Mouse (Mus musculus) sigmoid colon, adult 10 weeks (tissue): Measurements from ENCODE around the gene Gimap8. TPM values are rescaled to one million over a fixed set of nuclear protein-coding genes. Genes with fewer than 3 reads are reported as not detected.

ENCODE experiments used
- polyA plus RNA-seq: library from polyadenylated mRNA; stranded (reverse); fragments of 350-450 nt; fragmentation: Illumina TruSeq; extraction: RNeasy Lipid Tissue Mini Kit (QIAGEN cat#74804); gene quantifications from one replicate; pipeline ENCODE4 v1.2.3, GENCODE M21; 2014; ENCODE audit warnings: low read depth, low replicate concordance

The Gimap8 gene
- polyA plus RNA-seq = 24.3 TPM

DNA sequence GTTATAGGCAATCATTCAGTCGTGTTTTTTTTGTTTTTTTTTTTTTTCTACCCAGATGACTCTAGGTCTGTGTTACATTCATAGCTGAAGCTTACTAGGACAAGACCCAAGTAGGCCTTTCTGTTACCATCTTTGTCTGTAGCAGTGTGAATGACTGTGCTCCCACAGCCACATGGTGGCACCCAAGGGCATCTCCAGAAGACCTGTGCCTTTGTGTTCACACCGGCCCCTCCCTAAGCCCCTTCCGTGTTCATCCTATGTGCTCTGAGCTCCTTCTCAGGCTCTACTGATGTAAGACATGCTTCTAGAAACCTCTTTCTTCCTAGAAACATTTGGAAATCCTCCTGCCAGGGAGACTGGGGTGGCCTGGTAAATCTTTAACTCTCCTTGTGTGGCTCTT, at the start of gene Gimap8:
Gimap8 (plus strand) TSS at position 240 of the 400 bp plus-strand sequence.

DNA sequence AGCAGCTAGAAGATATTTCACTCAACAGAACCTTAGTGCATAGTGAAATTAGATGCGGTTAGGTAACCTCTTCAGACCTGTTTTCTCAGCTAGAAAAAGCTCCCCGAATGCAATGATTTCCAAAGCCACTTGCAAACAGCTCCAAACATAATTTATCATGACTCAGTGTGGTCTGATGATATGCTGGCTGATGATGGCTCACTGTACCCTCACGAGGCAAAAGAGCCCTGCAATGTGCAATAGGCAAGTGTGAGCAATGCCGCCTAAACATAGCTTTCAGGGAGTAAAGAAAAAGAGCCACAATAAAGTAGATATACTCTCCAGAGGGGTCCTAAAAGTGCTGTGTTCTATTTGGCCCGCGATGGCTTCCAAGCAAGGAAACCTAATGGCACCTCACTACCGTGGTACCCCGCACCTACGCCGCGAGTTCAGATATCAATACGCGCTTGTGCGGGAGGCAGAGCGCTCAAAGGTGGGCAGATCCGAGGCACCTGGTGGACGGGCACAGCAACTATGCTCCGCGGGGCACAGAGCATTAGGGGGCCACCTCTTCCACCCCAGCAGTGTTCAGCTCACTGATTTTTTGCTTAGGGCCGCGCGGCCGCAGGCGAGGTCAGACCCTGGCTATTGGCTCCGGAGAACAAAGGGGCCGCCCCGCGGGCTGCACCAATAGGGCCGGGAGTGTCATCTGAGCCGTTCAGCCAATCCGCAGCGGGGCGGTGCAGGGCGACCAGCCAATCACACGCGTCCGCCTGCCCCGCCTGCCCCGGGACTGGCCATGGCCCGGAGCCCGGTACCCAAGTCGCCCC, 45.6 kb upstream of the Gimap8 start, which contains the start of gene Zfp775:
Zfp775 (plus strand) TSS at position 793 of the 809 bp plus-strand sequence.

DNA sequence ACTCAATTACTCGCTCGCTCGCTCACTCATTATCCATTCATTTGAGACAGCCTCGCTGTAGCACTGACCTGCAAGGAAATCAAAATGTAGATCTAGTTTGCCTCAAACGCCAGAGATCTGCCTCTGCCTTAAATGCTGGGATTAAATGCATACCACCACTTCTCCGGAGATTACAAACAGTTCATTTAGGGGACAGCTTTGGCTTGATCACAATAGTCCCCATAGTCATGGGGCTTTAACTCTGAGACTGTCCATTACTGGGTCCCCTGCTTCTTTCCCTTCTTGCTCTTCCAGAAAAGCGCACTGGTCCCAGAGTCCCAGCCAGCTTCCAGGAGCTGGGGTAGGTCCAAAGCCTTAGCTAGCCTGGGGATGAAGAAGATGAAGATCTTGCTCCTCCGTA, 20.6 kb upstream of the Gimap8 start, which contains the start of gene AI854703:
AI854703 (plus strand) TSS at position 301 of the 400 bp plus-strand sequence.

GRCm38 (mm10) chr6:48675931-48676859, 29.2 kb downstream of the Gimap8 start, which contains the start of gene Gimap9:
Gene Gimap9, plus strand, starts transcription at chr6:48676129.

DNA sequence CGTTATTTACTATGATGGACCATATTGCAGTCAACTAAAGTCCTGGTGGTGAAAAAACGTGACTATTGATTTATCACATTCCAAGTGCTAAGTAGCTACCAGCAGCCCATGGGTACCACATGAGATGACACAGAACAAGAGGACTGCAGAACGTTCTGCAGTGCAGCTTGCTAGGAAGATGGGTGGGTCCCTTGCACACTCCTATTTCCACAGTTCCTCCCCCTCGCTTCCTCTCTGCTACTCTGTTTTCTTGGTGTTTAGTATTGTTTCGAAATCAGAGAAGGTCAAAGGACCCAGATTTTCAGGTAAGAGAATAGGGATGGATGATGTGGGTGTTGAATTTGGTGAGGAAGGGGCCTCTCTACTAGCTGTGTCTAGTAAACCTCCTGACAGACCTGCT, 37.3 kb downstream of the Gimap8 start, which contains the start of gene Gimap4:
Gimap4 (plus strand) TSS at position 231 of the 400 bp plus-strand sequence.

Other genes starting within 250 kb of the Gimap8 start
- gene Zfp467, start 201.4 kb upstream of the Gimap8 start, polyA plus RNA-seq = 31.4 TPM
- not detected for gene Sspo, start 199.0 kb upstream of the Gimap8 start, polyA plus RNA-seq
- 19.8 TPM for gene Atp6v0e2, start 109.6 kb upstream of the Gimap8 start, polyA plus RNA-seq
- gene Lrrc61, start 92.4 kb upstream of the Gimap8 start, polyA plus RNA-seq = 2.8 TPM
- gene Rarres2, start 74.4 kb upstream of the Gimap8 start, polyA plus RNA-seq = 12.2 TPM
- not detected for gene Gm45021, start 57.6 kb upstream of the Gimap8 start, polyA plus RNA-seq
- 6.3 TPM for gene Repin1, start 53.4 kb upstream of the Gimap8 start, polyA plus RNA-seq
- not detected for gene Gm44965, start 53.3 kb upstream of the Gimap8 start, polyA plus RNA-seq
- gene Zfp775, start 45.2 kb upstream of the Gimap8 start, polyA plus RNA-seq = 0.63 TPM
- 6.2 TPM for gene AI854703, start 20.5 kb upstream of the Gimap8 start, polyA plus RNA-seq
- 22.6 TPM for gene Gimap9, start 28.9 kb downstream of the Gimap8 start, polyA plus RNA-seq
- gene Gimap4, start 37.3 kb downstream of the Gimap8 start, polyA plus RNA-seq = 56.2 TPM
- gene Gimap6, start 61.0 kb downstream of the Gimap8 start, polyA plus RNA-seq = 32.7 TPM
- 2.7 TPM for gene Gm28053, start 71.4 kb downstream of the Gimap8 start, polyA plus RNA-seq
- 3.7 TPM for gene Gimap7, start 71.4 kb downstream of the Gimap8 start, polyA plus RNA-seq
- 3.7 TPM for gene Gimap1, start 91.8 kb downstream of the Gimap8 start, polyA plus RNA-seq
- gene Gimap5, start 99.0 kb downstream of the Gimap8 start, polyA plus RNA-seq = 2.6 TPM
- 7.1 TPM for gene Gimap3, start 123.6 kb downstream of the Gimap8 start, polyA plus RNA-seq
- gene Tmem176a, start 193.7 kb downstream of the Gimap8 start, polyA plus RNA-seq = 133 TPM
- gene Tmem176b, start 194.3 kb downstream of the Gimap8 start, polyA plus RNA-seq = 19.3 TPM
- 80.7 TPM for gene Aoc1, start 225.7 kb downstream of the Gimap8 start, polyA plus RNA-seq